Mouse (Mus musculus): ENCODE measurements around the gene Hcn1. TPM values are rescaled to one million over a fixed set of nuclear protein-coding genes. Genes with fewer than 3 reads are reported as not detected.

Gene Hcn1
- 0.11 and 0.15 TPM in 2 replicates for polyA plus RNA-seq (2014; fragmentation: Nextera tagmentation; extraction: Ambion mirVana)

- Histone ChIP-seq H3K4me2 (ENCODE audit: low read length) (peak within 1 kb of the TSS; percentile 94), H3K36me3 (ENCODE audit: control insufficient read depth, insufficient read depth, low read length) (no peaks in the 10 kb centered on the region), H3K9ac (ENCODE audit: low read length) (0 out of 2 replicates have a peak within 1 kb of the TSS, but pooled peaks have one; percentile 16), H3K4me1 (replicated peaks; ENCODE audit: control insufficient read depth, insufficient read depth, low read length) (peaks cover 5% of the 10 kb centered on the region; the same call in 1 of the 2 replicates), H3K27me3 (replicated peaks; ENCODE audit: control insufficient read depth, insufficient read depth, low read length) (peaks cover 22% of the 10 kb centered on the region), H3K9me3 (ENCODE audit: control insufficient read depth, low read length) (no peaks in the 10 kb centered on the region), H3K27ac (ENCODE audit: low read depth) (no peak within 1 kb of the TSS), H3K4me3 (ENCODE audit: low read depth, low read length) (peak within 1 kb of the TSS; percentile 53)
- WGBS, result under 1% methylated on average over 38 of the region's 45 CpGs
- peak; percentile 86 for DNase-seq (ENCODE audit: low spot score)
- peak; percentile 93 for ATAC-seq (replicated peaks; ENCODE audit: low FRiP score, low TSS enrichment, low read depth)
Observed at GRCm38 (mm10) chr13:117602181-117602580, at the start of gene Hcn1. Hcn1 (plus strand) TSS chr13:117602320.

DNA sequence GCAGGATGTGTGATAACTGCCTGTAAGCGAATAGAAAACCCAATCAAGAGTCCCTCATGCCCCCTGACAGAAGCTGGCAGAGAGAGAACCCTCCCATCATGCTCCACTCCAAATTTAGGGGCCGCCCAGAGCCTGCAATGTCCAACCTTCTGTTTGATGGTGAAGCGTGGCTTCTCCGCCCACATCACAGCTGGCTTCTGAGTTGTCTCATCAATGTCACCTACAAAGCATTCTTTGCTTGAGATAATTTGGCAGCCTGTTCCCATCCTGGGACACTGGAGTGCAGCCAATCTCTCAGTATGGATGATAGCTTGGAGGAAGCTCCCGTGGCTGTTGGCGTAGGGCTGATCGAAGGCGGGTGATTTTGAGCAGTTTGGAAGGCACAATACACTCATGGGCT lies 34.9 kb upstream of the Hcn1 start:
- H3K4me2 ChIP-seq (ENCODE audit: low read length), result no peak overlapping the region
- no peak for DNase-seq (ENCODE audit: low spot score)
- H3K27me3 ChIP-seq (replicated peaks; ENCODE audit: control insufficient read depth, insufficient read depth, low read length), result no peaks in the 10 kb centered on the region
- H3K27ac ChIP-seq (ENCODE audit: low read depth), result no peak overlapping the region
- H3K4me3 ChIP-seq (ENCODE audit: low read depth, low read length), result no peak overlapping the region
- no peaks in the 10 kb centered on the region for H3K36me3 ChIP-seq (ENCODE audit: control insufficient read depth, insufficient read depth, low read length)
- no peaks in the 10 kb centered on the region for H3K9me3 ChIP-seq (ENCODE audit: control insufficient read depth, low read length)
- 80% methylated on average over 8 of the region's 8 CpGs for WGBS
- no peaks in the 10 kb centered on the region for H3K4me1 ChIP-seq (replicated peaks; ENCODE audit: control insufficient read depth, insufficient read depth, low read length)
- no peak for ATAC-seq (replicated peaks; ENCODE audit: low FRiP score, low TSS enrichment, low read depth)
- no peak overlapping the region for H3K9ac ChIP-seq (ENCODE audit: low read length)

- 0 out of 2 replicates have a peak, but pooled peaks cover 5% of the 10 kb centered on the region for H3K9me3 ChIP-seq (ENCODE audit: control insufficient read depth, low read length)
- no peaks in the 10 kb centered on the region for H3K4me1 ChIP-seq (replicated peaks; ENCODE audit: control insufficient read depth, insufficient read depth, low read length)
- DNase-seq (ENCODE audit: low spot score) (no peak), ATAC-seq (replicated peaks; ENCODE audit: low FRiP score, low TSS enrichment, low read depth) (no peak)
- H3K27ac ChIP-seq (ENCODE audit: low read depth), result no peak overlapping the region
- H3K4me2 ChIP-seq (ENCODE audit: low read length), result no peak overlapping the region
- WGBS, result 53% methylated on average over 3 of the region's 3 CpGs
- H3K9ac ChIP-seq (ENCODE audit: low read length), result no peak overlapping the region
- H3K4me3 ChIP-seq (ENCODE audit: low read depth, low read length), result no peak overlapping the region
- no peaks in the 10 kb centered on the region for H3K27me3 ChIP-seq (replicated peaks; ENCODE audit: control insufficient read depth, insufficient read depth, low read length)
- no peaks in the 10 kb centered on the region for H3K36me3 ChIP-seq (ENCODE audit: control insufficient read depth, insufficient read depth, low read length)
Observed at GRCm38 (mm10) chr13:117571747-117572146, 30.4 kb upstream of the Hcn1 start.

- H3K36me3 ChIP-seq (ENCODE audit: control insufficient read depth, insufficient read depth, low read length), result no peaks in the 10 kb centered on the region
- no peaks in the 10 kb centered on the region for H3K4me1 ChIP-seq (replicated peaks; ENCODE audit: control insufficient read depth, insufficient read depth, low read length)
- no peak overlapping the region for H3K4me2 ChIP-seq (ENCODE audit: low read length)
- 65% methylated on average over 10 of the region's 10 CpGs for WGBS
- H3K9me3 ChIP-seq (ENCODE audit: control insufficient read depth, low read length), result no peaks in the 10 kb centered on the region
- no peaks in the 10 kb centered on the region for H3K27me3 ChIP-seq (replicated peaks; ENCODE audit: control insufficient read depth, insufficient read depth, low read length)
- no peak overlapping the region for H3K27ac ChIP-seq (ENCODE audit: low read depth)
- H3K9ac ChIP-seq (ENCODE audit: low read length), result no peak overlapping the region
- DNase-seq (ENCODE audit: low spot score) (no peak), ATAC-seq (replicated peaks; ENCODE audit: low FRiP score, low TSS enrichment, low read depth) (peak; percentile 83)
- H3K4me3 ChIP-seq (ENCODE audit: low read depth, low read length), result no peak overlapping the region
Observed at GRCm38 (mm10) chr13:117594494-117595182, 7.5 kb upstream of the Hcn1 start.

DNA sequence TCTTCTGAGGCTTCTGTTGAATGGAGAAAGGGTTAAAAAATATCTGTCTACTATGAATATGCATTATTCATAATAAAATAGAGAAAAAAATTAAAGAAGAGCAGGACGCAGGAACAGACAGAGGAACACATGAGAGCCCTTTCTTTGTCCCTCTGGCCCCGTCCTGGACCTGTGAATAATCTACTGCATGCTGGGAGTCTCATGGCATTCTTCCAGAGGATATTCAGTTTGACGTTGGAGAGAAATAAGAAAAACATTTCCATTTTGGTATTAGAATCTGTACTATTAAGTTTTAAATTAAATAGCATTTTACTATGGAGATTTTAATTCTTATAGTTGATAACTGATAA lies 7.0 kb upstream of the Hcn1 start:
- Histone ChIP-seq H3K27ac (ENCODE audit: low read depth) (no peak overlapping the region), H3K4me2 (ENCODE audit: low read length) (no peak overlapping the region), H3K27me3 (replicated peaks; ENCODE audit: control insufficient read depth, insufficient read depth, low read length) (no peaks in the 10 kb centered on the region), H3K36me3 (ENCODE audit: control insufficient read depth, insufficient read depth, low read length) (no peaks in the 10 kb centered on the region), H3K9me3 (ENCODE audit: control insufficient read depth, low read length) (no peaks in the 10 kb centered on the region), H3K4me3 (ENCODE audit: low read depth, low read length) (no peak overlapping the region), H3K9ac (ENCODE audit: low read length) (no peak overlapping the region), H3K4me1 (replicated peaks; ENCODE audit: control insufficient read depth, insufficient read depth, low read length) (no peaks in the 10 kb centered on the region)
- DNase-seq (ENCODE audit: low spot score) (no peak), ATAC-seq (replicated peaks; ENCODE audit: low FRiP score, low TSS enrichment, low read depth) (no peak)
- 55% methylated on average over 3 of the region's 3 CpGs for WGBS

DNA sequence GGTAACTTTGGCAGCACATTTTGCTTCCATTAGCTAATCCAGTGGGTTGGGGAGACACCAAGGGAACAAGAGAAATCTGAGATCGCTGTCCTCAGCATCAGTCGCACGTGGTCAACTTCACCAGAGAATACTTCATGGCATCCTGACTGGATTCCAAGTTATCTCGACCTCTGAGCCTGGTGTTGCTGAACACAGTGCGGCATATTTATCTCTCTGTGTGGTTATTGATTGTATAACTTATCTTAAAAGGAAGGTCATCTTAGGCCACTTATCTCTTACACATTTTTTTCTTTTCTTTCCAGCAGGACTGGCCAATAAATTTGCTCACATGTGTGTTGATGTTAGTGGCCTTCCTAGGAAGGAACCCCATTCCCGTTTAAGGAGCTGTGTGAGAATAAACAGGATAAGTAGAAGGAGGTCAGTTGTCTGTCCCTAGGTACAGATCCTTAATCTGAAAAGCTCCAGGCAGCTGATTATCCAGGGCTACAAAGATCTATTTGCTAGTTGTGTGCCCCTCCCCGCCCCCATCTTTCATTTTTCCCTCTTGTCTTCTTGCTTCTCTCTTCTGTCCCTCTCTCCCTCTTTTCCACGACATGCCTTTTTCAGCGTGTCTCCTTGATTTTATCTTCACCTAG lies 672 bp upstream of the Hcn1 start:
- DNase-seq (ENCODE audit: low spot score), result no peak
- Histone ChIP-seq H3K4me3 (ENCODE audit: low read depth, low read length) (no peak overlapping the region), H3K9me3 (ENCODE audit: control insufficient read depth, low read length) (no peaks in the 10 kb centered on the region), H3K36me3 (ENCODE audit: control insufficient read depth, insufficient read depth, low read length) (no peaks in the 10 kb centered on the region), H3K4me1 (replicated peaks; ENCODE audit: control insufficient read depth, insufficient read depth, low read length) (peaks cover 5% of the 10 kb centered on the region; the same call in 1 of the 2 replicates), H3K9ac (ENCODE audit: low read length) (no peak overlapping the region), H3K27me3 (replicated peaks; ENCODE audit: control insufficient read depth, insufficient read depth, low read length) (peaks cover 22% of the 10 kb centered on the region), H3K4me2 (ENCODE audit: low read length) (no peak overlapping the region), H3K27ac (ENCODE audit: low read depth) (no peak overlapping the region)
- ATAC-seq (replicated peaks; ENCODE audit: low FRiP score, low TSS enrichment, low read depth), result peak; percentile 24; the same call in 1 of the 2 replicates
- WGBS, result 41% methylated on average over 9 of the region's 9 CpGs

DNA sequence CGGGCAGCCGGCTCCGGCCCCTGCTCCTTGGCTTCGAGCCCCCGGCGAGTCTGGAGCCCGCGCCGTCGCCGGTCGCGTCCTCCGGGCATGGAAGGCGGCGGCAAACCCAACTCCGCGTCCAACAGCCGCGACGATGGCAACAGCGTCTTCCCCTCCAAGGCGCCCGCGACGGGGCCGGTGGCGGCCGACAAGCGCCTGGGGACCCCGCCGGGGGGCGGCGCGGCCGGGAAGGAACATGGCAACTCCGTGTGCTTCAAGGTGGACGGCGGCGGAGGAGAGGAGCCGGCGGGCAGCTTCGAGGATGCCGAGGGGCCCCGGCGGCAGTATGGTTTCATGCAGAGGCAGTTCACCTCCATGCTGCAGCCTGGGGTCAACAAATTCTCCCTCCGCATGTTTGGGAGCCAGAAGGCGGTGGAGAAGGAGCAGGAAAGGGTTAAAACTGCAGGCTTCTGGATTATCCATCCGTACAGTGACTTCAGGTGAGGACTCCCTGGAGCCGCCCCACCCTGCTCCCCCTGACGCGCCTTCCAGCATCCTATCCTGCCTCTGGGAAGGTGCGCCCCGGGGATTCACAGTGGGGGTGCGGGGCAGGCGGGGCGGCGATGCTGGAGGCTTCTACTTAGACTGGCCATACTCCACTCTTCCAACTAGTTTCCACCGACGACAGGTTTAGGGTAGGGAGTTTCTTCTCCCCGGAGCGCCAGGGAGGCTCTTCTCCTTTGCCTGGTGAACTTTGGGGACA lies 668 bp downstream of the Hcn1 start:
- DNase-seq (ENCODE audit: low spot score) (peak; percentile 59), ATAC-seq (replicated peaks; ENCODE audit: low FRiP score, low TSS enrichment, low read depth) (peak; percentile 23; the same call in 1 of the 2 replicates)
- 0 out of 2 replicates have a peak overlapping the region, but pooled peaks have one; percentile 16 for H3K9ac ChIP-seq (ENCODE audit: low read length)

GRCm38 (mm10) chr13:117603421-117603820 lies 1.3 kb downstream of the Hcn1 start:
- peak overlapping the region; percentile 53; the same call in 1 of the 2 replicates for H3K4me3 ChIP-seq (ENCODE audit: low read depth, low read length)
- ATAC-seq (replicated peaks; ENCODE audit: low FRiP score, low TSS enrichment, low read depth), result no peak
- DNase-seq (ENCODE audit: low spot score), result peak; percentile 52
- H3K4me1 ChIP-seq (replicated peaks; ENCODE audit: control insufficient read depth, insufficient read depth, low read length), result peaks cover 5% of the 10 kb centered on the region; the same call in 1 of the 2 replicates
- peak overlapping the region; percentile 94 for H3K4me2 ChIP-seq (ENCODE audit: low read length)
- 12% methylated on average over 11 of the region's 11 CpGs for WGBS
- no peaks in the 10 kb centered on the region for H3K9me3 ChIP-seq (ENCODE audit: control insufficient read depth, low read length)
- H3K9ac ChIP-seq (ENCODE audit: low read length), result no peak overlapping the region
- no peak overlapping the region for H3K27ac ChIP-seq (ENCODE audit: low read depth)
- H3K36me3 ChIP-seq (ENCODE audit: control insufficient read depth, insufficient read depth, low read length), result no peaks in the 10 kb centered on the region
- H3K27me3 ChIP-seq (replicated peaks; ENCODE audit: control insufficient read depth, insufficient read depth, low read length), result peaks cover 22% of the 10 kb centered on the region

More for the DNA sequence above, 668 bp downstream of the Hcn1 start:
- Histone ChIP-seq H3K4me3 (ENCODE audit: low read depth, low read length) (peak overlapping the region; percentile 53), H3K4me2 (ENCODE audit: low read length) (peak overlapping the region; percentile 94), H3K9me3 (ENCODE audit: control insufficient read depth, low read length) (no peaks in the 10 kb centered on the region), H3K27me3 (replicated peaks; ENCODE audit: control insufficient read depth, insufficient read depth, low read length) (peaks cover 22% of the 10 kb centered on the region), H3K36me3 (ENCODE audit: control insufficient read depth, insufficient read depth, low read length) (no peaks in the 10 kb centered on the region), H3K4me1 (replicated peaks; ENCODE audit: control insufficient read depth, insufficient read depth, low read length) (peaks cover 5% of the 10 kb centered on the region; the same call in 1 of the 2 replicates), H3K27ac (ENCODE audit: low read depth) (no peak overlapping the region)
- 2% methylated on average over 55 of the region's 62 CpGs for WGBS
